Mouse (Mus musculus): Measurements from ENCODE around the gene Slc25a11. TPM values are rescaled to one million over a fixed set of nuclear protein-coding genes. Genes with fewer than 3 reads are reported as not detected.

The Slc25a11 gene
- polyA plus RNA-seq, 1 experiment, result 184 TPM

DNA sequence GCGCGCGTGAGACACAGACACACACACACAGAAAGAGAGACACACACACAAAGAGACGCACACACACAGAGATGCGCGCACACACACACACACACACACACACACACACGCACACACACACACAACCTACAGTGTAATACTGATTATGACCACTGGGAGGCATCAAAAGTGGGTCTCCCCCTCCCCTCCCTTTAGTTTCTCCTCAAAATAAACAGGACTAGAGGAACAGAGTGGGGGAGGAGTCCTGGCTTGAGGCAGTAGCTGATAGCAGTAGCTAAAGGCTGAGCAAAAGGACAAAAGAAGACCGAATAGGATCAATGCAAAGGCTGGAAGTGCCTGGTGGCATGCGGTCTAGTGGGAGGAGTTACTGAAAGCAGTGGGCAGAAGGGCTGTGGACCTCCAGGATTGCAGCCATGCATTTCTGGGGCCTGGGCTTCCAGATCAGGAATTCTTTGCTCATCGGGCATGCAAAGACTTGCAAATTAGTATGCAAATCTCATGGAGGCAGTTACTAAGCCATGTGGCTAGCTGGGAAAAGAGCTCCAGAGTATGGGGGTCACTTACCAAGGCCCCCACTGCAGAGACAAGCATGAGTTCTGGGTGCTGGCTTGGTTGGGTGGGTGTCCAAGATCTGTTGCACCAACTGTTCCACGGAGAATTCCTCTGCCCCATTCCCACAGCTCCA is 34.8 kb upstream of the Slc25a11 start:
- peak in 1 of 2 experiments; percentile 20 for DNase-seq

DNA sequence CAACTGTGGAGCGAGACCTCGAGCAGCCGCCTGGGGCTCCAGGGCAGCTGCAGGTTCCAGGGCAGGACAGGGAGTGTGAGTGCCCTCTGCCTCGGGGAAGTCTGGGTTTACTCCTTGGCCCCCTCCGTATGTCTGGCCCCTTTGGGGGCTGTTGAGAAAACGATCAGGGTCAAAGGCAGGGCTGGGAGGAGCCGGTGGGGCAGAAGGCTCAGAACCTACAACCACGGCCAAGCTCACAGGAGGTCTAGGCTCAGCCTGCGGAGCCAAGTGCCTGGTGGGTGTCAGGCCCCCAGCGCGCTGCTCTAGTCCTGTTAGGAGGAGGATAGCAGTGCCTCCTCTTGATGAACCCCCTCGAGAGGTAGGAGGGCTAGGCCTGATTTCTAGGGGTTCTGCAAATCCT is 33.9 kb upstream of the Slc25a11 start:
- 66% methylated on average over 12 of the region's 12 CpGs for WGBS
- Histone ChIP-seq H3K27ac (ENCODE audit: insufficient read depth, low read length) (no peak overlapping the region), H3K27me3 (ENCODE audit: control insufficient read depth, insufficient read depth, low read length) (no peaks in the 10 kb centered on the region), H3K4me1 (ENCODE audit: control insufficient read depth, insufficient read depth, low read length) (peaks cover 5% of the 10 kb centered on the region; the same call in 1 of the 2 replicates), H3K4me3 (replicated peaks; ENCODE audit: insufficient read depth, low read depth, low read length) (no peak overlapping the region)
- TF ChIP-seq POLR2A (IDR thresholded peaks at IDR 0.05; ENCODE audit: borderline replicate concordance, insufficient read depth, low read length) (no peak), CTCF (IDR thresholded peaks at IDR 0.05; ENCODE audit: borderline replicate concordance, insufficient read depth, low read depth, low read length) (no peak)
- no peak for DNase-seq

More for the DNA sequence above, 34.8 kb upstream of the Slc25a11 start:
- Histone ChIP-seq H3K4me3 (replicated peaks; ENCODE audit: insufficient read depth, low read depth, low read length) (no peak overlapping the region), H3K4me1 (ENCODE audit: control insufficient read depth, insufficient read depth, low read length) (peaks cover 5% of the 10 kb centered on the region; the same call in 1 of the 2 replicates), H3K27ac (ENCODE audit: insufficient read depth, low read length) (no peak overlapping the region), H3K27me3 (ENCODE audit: control insufficient read depth, insufficient read depth, low read length) (no peaks in the 10 kb centered on the region)
- no peak for TF ChIP-seq POLR2A (IDR thresholded peaks at IDR 0.05; ENCODE audit: borderline replicate concordance, insufficient read depth, low read length)
- peak; percentile 55; the same call in 1 of the 2 replicates for TF ChIP-seq CTCF (IDR thresholded peaks at IDR 0.05; ENCODE audit: borderline replicate concordance, insufficient read depth, low read depth, low read length)
- 28% methylated on average over 11 of the region's 11 CpGs for WGBS

DNA sequence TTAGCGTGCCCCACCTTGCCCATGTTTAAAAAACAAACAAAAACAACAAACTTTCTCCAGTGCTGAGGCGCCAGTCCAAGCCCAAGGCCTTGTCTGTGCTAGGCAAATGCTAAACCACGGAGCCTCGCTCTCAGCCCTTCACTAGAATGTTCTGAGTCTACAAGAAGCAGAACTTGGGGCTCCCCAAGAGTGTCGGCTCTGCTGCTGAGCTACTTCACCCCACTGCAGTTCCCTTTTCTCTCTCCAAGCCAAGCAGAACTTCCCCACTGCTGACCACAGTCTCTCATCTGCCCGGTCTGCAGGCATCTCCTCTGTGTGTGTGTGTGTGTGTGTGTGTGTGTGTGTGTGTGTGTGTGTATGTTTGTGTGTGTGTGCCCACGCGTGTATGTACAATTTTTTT is 32.6 kb upstream of the Slc25a11 start:
- H3K27ac ChIP-seq (ENCODE audit: insufficient read depth, low read length), result no peak overlapping the region
- TF ChIP-seq POLR2A (IDR thresholded peaks at IDR 0.05; ENCODE audit: borderline replicate concordance, insufficient read depth, low read length) (no peak), CTCF (IDR thresholded peaks at IDR 0.05; ENCODE audit: borderline replicate concordance, insufficient read depth, low read depth, low read length) (no peak)
- no peak overlapping the region for H3K4me3 ChIP-seq (replicated peaks; ENCODE audit: insufficient read depth, low read depth, low read length)
- no peak for DNase-seq
- 92% methylated on average over 8 of the region's 8 CpGs for WGBS
- H3K27me3 ChIP-seq (ENCODE audit: control insufficient read depth, insufficient read depth, low read length), result no peaks in the 10 kb centered on the region
- peaks cover 2% of the 10 kb centered on the region; the same call in 1 of the 2 replicates for H3K4me1 ChIP-seq (ENCODE audit: control insufficient read depth, insufficient read depth, low read length)

DNA sequence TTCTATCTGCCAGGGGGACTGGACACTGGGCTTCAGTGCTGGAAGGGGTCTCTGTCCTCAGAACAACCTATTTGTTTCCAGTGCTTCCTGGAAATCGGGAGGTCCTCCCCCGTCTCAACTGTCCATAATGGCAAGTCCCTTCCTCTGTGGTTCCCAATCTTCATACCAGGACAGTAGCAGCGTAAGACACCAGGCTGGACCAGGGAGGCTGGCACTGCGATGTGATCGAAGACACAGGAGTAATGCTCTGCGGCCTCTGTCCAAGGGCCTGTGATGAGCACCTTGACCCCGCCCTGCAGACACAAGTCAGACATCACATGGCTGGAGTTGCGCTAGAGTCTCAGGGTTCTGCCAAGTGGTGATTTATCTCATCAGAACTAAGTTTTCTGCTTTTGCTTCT is 32.1 kb upstream of the Slc25a11 start:
- DNase-seq, result no peak
- Histone ChIP-seq H3K4me3 (replicated peaks; ENCODE audit: insufficient read depth, low read depth, low read length) (no peak overlapping the region), H3K27ac (ENCODE audit: insufficient read depth, low read length) (no peak overlapping the region), H3K27me3 (ENCODE audit: control insufficient read depth, insufficient read depth, low read length) (no peaks in the 10 kb centered on the region), H3K4me1 (ENCODE audit: control insufficient read depth, insufficient read depth, low read length) (peaks cover 5% of the 10 kb centered on the region)
- TF ChIP-seq POLR2A (IDR thresholded peaks at IDR 0.05; ENCODE audit: borderline replicate concordance, insufficient read depth, low read length) (no peak), CTCF (IDR thresholded peaks at IDR 0.05; ENCODE audit: borderline replicate concordance, insufficient read depth, low read depth, low read length) (no peak)
- WGBS, result 96% methylated on average over 8 of the region's 8 CpGs

DNA sequence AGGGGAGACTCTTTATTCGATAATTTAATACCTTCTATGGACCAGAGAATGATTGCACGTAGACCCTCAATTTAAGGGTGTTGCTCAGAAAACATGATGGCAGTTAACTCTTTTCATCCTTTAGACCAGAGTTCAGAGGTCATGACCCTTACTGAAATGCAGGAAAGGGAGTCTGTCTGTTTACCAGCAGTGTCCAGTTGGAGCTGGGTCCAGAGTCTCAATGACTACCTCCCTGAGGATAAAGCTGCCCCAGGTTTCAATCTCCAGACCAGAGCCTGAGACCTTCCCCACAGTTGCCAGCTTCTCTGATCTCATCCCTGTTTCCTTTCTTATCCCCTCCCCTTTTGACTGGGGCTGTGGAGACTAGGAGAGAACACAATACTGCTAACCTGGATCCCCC is 31.3 kb upstream of the Slc25a11 start:
- Histone ChIP-seq H3K4me3 (replicated peaks; ENCODE audit: insufficient read depth, low read depth, low read length) (no peak overlapping the region), H3K4me1 (ENCODE audit: control insufficient read depth, insufficient read depth, low read length) (peaks cover 5% of the 10 kb centered on the region), H3K27ac (ENCODE audit: insufficient read depth, low read length) (no peak overlapping the region), H3K27me3 (ENCODE audit: control insufficient read depth, insufficient read depth, low read length) (no peaks in the 10 kb centered on the region)
- 71% methylated on average over 2 of the region's 2 CpGs for WGBS
- DNase-seq, result no peak
- TF ChIP-seq POLR2A (IDR thresholded peaks at IDR 0.05; ENCODE audit: borderline replicate concordance, insufficient read depth, low read length) (no peak), CTCF (IDR thresholded peaks at IDR 0.05; ENCODE audit: borderline replicate concordance, insufficient read depth, low read depth, low read length) (no peak)

DNA sequence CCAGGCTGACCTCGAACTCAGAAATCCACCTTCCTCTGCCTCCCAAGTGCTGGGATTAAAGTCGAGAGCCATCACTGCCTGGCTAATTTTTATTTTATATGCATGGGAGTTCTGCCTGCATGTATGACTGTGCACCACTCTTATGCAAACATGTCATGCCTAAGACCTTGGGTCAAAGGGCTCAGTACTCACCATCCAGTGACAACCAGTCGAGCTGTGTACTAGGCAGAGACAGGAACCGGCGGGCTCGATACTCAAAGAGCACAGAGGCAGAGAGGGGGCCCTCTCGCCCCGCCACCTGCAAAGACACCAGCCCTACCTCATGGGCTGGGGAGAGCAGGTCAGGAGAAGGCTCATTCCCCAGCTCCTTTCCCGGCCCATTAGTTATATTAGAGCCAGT is 30.8 kb upstream of the Slc25a11 start:
- H3K4me3 ChIP-seq (replicated peaks; ENCODE audit: insufficient read depth, low read depth, low read length), result no peak overlapping the region
- peaks cover 4% of the 10 kb centered on the region for H3K4me1 ChIP-seq (ENCODE audit: control insufficient read depth, insufficient read depth, low read length)
- no peak for DNase-seq
- no peak overlapping the region for H3K27ac ChIP-seq (ENCODE audit: insufficient read depth, low read length)
- 78% methylated on average over 9 of the region's 9 CpGs for WGBS
- H3K27me3 ChIP-seq (ENCODE audit: control insufficient read depth, insufficient read depth, low read length), result no peaks in the 10 kb centered on the region
- TF ChIP-seq POLR2A (IDR thresholded peaks at IDR 0.05; ENCODE audit: borderline replicate concordance, insufficient read depth, low read length) (no peak), CTCF (IDR thresholded peaks at IDR 0.05; ENCODE audit: borderline replicate concordance, insufficient read depth, low read depth, low read length) (no peak)

DNA sequence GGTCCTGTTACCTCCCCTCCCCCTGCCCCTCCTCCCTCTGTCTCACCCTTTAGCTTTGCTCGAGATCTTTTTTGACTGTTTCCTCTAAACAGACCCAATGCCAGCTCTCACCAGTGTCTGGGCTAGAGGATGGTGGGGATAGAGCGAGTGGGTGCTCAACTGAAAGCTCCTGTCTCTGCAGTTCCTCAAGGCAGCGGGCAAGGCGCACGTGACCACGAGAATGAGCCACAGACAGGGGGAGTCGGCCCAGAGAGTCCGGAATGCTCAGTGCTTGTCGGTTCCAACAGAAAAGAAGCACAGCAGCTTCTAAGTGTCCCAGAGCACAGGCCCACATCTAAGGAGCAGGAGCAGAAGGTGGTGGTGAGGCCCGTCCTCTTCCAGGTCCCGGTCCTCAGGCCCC is 27.2 kb upstream of the Slc25a11 start:
- Histone ChIP-seq H3K27me3 (ENCODE audit: control insufficient read depth, insufficient read depth, low read length) (no peaks in the 10 kb centered on the region), H3K4me3 (replicated peaks; ENCODE audit: insufficient read depth, low read depth, low read length) (no peak overlapping the region), H3K27ac (ENCODE audit: insufficient read depth, low read length) (no peak overlapping the region), H3K4me1 (ENCODE audit: control insufficient read depth, insufficient read depth, low read length) (peaks cover 4% of the 10 kb centered on the region)
- peak in 1 of 2 experiments; percentile 17 for DNase-seq
- TF ChIP-seq CTCF (IDR thresholded peaks at IDR 0.05; ENCODE audit: borderline replicate concordance, insufficient read depth, low read depth, low read length) (no peak), POLR2A (IDR thresholded peaks at IDR 0.05; ENCODE audit: borderline replicate concordance, insufficient read depth, low read length) (no peak)
- WGBS, result 61% methylated on average over 11 of the region's 11 CpGs

DNA sequence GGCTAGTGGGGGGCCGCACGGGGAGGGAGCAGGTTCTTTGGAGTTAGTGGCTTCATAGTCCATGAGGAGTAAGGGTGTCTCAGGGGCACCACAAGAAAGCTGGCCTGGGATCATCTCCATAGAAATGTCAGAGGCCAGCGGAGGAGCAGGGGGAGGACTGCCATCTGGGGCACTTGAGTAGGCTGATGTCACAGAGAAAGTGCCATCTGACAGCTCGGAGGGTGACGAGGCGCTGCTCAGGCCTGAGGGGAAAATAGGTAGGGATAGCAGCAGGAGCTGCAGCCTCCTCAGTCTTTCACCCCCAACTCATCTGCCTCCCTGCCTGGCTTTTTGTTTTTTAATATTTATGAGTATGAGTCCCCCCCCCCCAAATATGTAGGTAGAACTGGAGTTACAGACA is 26.7 kb upstream of the Slc25a11 start:
- DNase-seq, result peak in 1 of 2 experiments; percentile 27
- Histone ChIP-seq H3K4me1 (ENCODE audit: control insufficient read depth, insufficient read depth, low read length) (peaks cover 4% of the 10 kb centered on the region), H3K27me3 (ENCODE audit: control insufficient read depth, insufficient read depth, low read length) (no peaks in the 10 kb centered on the region), H3K4me3 (replicated peaks; ENCODE audit: insufficient read depth, low read depth, low read length) (no peak overlapping the region), H3K27ac (ENCODE audit: insufficient read depth, low read length) (0 out of 2 replicates have a peak overlapping the region, but pooled peaks have one; percentile 28)
- TF ChIP-seq CTCF (IDR thresholded peaks at IDR 0.05; ENCODE audit: borderline replicate concordance, insufficient read depth, low read depth, low read length) (no peak), POLR2A (IDR thresholded peaks at IDR 0.05; ENCODE audit: borderline replicate concordance, insufficient read depth, low read length) (no peak)
- WGBS, result 25% methylated on average over 6 of the region's 6 CpGs
